Mouse (Mus musculus) adipocyte (in vitro differentiated cells): ENCODE data around the gene Rabgap1l.
A peak's percentile ranks its signal among the peaks of the same experiment; 100 is the strongest.

ENCODE experiments used
- DNase-seq: peaks from one replicate; pipeline ENCODE4 v3.0.0-alpha.2; 2016; ENCODE audit warnings: low spot score

Rabgap1l gene

DNA sequence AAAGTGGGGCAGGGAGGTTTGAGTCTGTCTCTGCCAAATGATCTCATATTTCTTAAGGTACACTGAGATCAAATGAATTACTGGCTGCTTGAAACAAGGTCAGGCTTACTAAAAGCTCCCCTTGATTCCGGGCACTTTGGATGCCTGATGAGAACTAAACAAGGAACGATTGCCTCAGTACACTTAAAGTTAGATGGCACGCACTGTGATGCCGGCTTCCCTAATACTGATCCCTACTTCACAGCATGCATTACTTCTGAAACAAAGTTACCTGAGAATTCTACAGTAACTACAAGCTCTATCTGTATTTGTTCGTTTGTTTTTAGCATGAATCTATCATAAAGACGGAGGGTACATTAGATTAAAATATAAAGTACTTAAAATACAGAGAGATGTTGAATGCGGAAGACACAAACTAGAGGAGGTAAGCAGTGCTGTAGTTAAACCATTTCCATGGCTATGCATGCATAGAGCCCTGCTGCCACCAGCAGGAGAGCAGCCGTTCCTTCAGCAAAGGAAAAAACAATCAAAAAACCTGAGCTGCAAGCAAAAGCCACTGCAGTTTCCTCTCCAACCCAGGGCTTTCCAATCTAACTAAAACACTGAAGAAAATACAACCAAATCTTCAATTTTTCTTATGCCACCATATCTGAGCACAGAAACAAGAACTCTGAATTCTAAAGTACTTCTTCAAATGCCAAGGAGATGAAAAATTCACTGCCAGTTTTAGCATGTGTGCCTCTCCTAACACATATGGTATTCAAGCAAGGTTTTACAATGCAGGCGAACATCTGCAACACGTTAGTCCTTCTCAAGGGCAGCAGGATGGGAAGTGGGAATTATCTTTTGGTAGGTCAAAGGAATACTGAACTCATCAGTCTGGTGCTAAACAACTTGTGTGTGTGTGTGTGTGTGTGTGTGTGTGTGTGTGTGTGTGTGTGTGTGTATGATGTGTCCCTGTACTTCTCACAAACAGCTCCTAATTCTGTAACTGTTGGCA is 415.4 kb downstream of the Rabgap1l start:
- peak; percentile 71 for DNase-seq

DNA sequence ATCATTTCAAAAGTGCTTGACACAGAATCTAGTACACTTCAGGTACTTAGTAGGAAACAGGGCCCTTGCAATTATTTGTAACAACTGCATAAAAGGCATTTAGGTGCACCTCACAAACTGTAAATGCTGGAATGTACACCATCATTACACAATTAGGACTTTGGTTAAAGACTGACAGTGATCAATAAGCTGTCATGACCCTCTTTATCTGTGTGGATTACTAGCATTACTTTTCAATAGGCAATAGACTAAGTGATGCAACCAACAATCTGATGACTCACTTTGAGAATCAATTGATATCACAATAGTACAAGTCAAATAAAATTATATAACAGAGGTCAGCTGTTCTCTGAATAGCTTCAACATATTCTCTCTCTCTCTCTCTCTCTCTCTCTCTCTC is 418.5 kb downstream of the Rabgap1l start:
- DNase-seq, result no peak

DNA sequence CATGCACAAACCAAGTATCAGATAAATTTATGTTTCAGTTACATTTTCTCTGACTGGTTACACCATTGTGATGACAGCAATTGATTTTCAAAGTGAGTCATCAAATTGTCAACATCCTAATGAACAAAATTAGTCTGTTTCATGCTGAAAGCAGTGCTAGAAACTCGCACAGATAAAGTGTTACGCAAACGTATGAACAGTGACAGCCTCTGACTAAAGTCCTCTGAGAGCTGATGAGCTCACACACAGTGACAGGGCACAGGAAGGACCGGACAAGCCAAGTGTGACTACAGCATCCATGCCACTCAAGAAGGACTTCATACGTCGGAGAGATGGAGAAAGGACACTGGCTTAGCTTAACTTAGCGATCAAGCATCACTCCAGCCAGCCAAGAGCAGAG is 419.7 kb downstream of the Rabgap1l start:
- DNase-seq, result peak; percentile 16

DNA sequence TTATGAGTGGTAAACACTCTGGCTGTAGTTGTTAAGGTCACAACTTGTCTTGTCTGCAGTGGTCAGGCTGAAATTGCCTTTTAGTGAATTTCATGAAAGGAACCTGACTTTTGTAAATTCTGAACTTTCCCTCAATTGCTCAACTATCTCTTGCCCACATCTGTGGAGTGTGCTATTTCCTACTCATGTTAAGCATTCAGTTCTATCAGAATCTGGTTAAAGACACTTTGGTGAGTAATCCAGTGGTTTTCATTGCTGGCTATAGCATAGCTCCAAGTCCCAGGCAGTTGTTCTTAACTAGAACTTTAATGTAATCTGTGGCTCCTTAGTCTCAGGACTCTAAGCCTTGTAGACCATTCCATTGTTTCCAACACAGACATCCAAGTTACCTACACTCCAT is 421.3 kb downstream of the Rabgap1l start:
- DNase-seq, result peak; percentile 45

DNA sequence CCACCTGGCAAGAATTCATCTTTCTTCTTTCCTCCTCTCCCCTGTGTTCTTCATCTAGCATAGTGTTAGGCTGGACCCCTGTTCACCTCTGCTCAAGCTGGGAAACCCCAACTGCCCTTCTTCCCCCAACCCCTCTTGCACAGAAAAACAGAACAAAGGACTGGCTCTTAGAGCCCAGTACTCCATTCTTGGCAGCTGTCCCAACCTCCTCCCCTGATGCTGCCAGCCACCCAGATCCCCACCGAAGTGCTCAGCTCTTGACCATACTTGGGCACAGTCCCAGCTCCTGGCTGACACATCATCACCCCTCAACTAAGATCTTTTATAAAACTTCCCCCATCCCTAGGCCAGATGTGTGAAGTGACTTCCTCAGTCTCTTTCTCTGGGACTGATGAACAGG is 422.5 kb downstream of the Rabgap1l start:
- DNase-seq, result peak; percentile 53

DNA sequence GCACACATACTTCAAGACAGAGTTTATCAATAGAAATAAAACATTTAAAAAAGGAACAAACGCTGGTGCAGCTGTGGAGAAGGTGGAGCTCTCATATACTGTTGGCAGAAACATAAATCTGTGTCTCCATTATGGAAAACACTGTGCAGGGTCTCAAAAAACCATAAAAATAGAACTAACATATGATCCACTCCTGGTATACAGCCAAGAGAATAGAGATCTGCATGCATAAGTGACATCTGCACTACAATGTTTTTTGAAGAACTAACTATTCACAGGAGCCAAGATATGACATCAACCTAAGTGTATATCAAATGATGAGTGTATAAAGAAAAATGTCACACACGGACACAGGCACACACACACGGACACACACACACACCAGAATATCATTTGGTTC is 426.4 kb downstream of the Rabgap1l start:
- no peak for DNase-seq

DNA sequence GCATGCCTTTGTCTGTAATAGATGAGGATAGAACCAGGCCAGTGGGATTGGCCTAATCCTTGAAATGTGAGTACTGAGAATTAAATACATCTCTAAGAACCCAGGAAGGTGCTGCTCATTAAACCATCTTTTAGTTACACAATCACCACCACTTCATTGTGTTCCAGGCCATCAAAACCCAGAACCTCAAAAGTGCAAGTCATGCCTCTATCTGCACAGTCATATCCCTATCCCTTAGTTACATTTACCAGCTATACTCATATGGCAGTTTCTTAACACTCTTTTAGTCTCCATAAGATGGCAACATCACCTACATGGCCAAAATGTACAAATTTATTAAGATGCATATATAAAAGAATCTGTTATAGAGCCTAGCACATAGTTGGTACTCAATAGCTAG is 435.7 kb downstream of the Rabgap1l start:
- DNase-seq, result no peak

DNA sequence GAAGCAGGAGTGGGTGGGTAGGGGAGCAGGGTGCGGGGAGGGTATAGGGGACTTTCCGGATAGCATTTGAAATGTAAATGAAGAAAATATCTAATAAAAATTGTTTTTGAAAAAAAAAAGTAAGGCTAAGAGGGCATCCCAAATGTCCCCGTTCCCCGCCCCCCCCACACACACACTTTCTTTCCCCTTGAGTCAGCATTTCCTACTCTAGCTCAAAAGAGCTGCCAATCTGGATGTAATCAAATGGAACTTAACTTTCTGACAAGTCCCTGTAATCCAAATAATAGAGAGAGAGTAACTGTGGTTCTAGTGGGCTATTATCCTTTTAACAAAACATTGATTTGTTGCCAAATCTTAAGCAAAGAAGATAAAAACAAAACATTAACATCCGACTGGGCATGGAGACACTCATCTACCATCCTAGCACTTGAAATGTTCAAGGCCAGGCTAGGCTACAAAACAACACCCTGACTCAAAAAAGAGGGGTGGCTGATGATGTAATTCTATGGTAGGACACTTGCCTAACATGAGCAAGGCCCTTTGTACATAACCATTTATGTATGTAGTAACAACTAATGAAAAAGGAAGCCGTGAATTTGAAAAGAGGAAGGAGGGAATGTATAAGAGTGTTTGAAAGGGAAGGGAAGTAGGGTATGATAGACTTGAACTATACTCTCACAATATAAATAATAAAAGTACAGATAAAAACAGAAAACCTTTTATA is 439.1 kb downstream of the Rabgap1l start:
- DNase-seq, result no peak

DNA sequence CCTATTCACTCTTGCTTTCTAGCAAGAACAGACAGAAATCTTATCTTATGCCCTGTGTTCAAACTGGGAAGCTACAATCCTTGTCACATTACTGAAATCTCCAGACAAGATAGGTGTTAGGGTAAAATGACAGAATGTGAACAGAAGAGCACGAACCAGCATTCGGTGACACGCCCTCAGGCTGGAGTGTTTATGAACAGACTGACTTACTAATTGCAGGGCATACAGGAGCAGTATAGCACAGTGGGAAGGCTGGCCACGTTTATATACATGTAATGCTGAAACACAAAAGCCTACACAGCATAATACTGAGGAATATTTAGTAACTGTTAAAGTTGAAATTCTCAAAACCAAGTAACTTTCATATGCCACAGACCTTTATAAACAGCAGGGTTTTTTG is 440.7 kb downstream of the Rabgap1l start:
- DNase-seq, result no peak

DNA sequence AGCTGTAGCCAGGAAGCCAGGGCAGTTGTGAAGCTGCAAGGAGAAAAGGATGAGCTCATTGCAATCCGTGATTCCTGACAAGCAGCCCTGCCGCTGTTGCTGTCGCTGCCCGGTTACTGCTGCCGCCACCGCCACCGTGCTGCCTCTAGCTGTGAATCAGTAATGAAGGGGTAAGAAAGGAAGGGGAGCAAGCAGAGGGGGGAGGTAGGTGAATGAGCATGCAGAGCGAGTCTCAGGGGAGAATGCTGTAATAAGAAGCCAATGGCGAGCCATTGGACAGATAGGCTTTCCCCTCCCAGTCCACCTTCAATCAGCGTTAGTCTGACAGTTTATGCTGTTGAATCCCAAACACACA is 441.2 kb downstream of the Rabgap1l start:
- DNase-seq, result no peak

DNA sequence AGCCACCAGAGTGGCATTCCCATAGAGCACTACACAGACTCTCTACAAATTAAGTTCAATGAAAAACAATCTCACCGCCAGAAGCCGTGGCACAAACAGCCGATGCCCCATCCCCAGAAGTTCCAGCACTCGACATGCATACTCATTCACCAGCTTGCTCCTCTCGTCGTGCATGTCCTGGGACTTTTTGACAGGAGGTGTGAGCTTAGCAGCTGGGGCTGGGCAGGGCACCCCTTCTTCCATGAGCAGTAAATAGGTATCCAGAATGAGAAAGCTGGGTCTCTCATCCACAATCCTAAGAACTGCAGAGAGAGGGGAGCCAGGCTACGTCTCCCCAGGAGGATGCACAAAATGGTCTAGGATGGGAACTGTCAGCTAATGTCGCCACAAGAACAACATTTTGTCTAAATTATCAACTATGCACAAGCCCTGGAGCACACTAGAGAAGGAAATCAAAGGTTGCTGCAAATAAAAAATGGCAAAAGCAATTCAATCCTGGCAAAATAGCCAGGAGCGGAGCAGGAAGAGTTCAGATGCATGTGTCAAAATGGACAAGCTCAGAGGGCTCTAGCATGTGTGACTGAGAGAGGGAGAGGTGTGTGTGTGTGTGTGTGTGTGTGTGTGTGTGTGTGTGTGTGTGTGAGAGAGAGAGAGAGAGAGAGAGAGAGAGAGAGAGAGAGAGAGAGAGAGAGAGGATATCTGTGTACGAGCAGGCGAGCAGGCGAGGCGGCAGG is 441.7 kb downstream of the Rabgap1l start:
- DNase-seq, result no peak

DNA sequence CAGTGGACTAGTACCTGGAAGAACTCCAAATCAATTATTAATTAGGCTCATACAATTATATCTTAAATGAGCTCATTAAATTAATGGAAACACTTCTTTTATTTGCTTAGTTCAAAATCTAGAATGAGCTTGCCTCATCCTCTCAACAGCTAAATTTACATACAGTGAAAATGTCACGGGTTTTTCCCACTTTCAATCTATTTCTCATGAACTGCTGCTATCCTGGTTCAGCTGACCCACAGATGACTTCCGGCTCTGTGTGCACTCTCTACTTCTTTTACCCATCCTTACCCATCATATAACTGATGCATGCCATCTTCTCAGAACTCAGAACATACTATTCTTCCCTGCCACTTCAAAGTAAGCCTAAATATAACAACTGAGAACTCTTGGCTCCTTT is 452.4 kb downstream of the Rabgap1l start:
- DNase-seq, result no peak

DNA sequence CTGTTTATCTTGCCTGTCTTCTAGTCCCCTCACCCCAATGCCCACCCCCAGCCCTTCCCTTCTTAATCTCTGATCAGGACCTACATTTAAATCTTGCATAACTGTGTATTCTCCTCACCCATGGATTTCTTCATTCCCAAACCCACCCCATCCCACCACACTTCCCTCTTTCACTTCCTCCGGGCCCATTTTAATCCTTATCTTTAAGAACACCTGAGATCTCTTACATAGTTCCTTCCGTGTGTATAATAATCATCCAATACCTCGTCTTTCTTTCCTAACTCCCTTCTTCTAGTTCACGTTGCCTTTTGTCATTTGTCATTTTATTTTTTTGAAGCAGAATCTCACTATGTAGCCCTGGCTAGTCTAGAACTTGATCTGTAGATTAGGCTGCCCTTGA is 453.6 kb downstream of the Rabgap1l start:
- DNase-seq, result no peak

DNA sequence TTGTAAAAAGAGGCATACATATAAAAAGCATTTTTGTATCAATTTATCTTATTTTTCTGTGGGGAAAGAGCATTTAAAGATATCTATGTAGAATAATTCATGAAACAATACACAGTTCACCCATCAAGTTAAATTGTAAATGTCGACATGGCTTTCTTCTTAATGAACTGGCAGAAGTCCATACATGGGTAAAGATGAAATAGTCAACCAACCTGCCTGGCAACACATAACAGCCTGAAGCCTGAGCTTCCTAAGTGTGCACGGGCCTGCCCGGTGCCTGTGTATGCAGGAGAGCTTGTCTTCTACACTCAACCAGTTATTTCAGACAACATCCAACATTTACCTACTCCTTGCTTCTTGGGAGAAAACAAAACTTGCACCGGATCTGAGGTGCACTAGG is 458.2 kb downstream of the Rabgap1l start:
- no peak for DNase-seq

DNA sequence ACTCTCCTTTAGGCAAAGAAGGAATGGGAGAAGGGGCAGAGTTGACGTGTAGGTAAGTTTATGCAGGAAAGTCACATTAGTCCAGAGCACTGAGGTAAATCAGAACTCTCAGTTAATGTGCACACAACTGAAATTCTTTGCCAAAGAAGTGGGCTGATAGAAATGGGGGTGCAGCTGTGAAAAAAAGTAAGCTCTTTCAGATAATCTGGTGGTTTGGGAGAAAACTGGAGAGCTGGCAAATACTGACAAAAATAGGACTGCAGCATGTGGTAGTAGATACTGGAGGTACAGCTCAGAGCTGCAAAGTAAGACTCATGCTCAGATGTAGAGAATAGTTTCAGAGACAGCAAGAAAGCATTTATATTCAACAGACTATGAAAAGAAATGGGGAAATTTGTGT is 462.2 kb downstream of the Rabgap1l start:
- no peak for DNase-seq

DNA sequence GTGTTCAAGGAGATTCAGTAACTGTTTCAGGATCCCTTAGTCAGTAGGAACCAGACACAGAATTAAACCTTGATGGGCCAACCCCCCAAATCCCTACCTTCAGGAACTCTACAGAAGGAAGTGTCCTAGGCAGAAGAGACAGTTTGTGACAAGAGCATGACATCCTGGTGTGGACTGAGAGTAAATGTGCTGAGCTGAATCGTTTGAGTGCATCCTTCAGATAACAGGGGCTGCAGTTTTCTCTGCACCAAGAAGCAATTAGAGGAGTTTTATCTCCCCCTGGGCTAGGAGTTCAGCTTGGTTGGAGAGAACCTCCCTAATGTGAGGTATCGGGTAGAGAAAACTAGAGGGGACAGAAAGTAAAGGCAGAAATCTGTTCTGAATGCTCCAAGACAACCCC is 462.8 kb downstream of the Rabgap1l start:
- no peak for DNase-seq

DNA sequence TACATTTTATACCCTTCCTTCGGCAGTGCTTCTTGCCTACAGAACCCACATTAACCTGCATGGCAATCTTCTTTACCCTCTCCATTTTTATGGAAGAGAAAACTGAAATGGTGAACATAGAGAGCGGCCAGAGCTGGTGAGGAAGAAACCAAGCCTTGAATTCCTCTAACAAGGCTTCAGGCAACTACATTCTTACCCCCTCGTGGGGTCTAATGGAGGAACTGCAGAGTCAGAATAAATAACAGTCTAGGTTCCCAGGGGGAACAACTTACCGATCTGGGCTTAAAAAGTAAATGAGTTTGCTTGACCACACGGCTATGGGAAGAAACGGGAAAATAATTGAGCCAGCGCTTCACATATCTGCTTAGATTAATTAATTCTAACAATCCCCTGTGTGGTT is 463.2 kb downstream of the Rabgap1l start:
- DNase-seq, result no peak

DNA sequence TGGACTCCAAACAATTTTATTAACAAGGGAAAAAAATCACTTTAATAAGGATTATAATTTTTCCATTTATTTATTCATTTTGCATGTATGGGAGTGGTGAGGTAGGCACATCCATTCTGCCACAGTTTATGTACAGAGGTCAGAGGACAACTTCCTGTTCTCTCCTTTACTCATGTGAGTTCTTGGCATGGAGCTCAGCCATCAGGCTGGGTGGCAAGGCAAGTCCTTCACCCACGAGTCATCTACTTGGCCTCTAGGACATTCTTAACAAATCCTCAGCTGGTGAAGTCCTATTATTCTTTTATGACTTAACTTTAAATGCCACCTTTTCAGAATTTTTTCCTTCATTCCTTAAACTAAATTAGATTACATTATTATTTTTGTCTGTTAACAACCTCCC is 465.5 kb downstream of the Rabgap1l start:
- DNase-seq, result peak; percentile 8

DNA sequence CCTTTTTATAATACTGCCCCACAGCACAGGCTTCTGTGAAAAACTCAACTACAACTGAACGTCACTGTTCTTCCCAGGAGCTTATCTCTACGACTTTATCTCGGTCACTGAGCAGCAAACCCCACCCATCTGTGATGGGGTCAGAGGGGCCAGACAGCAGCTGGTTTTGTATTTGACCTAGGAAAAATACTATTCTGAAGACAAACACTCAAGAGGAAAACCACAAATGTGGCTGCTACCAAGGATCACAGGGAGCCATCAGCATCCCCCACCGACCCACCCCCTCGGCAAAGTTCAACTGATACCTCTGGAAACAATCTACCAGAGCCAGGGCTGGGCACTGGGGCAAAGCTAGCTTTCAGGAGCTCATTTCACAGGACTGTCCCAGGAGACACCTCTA is 467.5 kb downstream of the Rabgap1l start:
- DNase-seq, result no peak

DNA sequence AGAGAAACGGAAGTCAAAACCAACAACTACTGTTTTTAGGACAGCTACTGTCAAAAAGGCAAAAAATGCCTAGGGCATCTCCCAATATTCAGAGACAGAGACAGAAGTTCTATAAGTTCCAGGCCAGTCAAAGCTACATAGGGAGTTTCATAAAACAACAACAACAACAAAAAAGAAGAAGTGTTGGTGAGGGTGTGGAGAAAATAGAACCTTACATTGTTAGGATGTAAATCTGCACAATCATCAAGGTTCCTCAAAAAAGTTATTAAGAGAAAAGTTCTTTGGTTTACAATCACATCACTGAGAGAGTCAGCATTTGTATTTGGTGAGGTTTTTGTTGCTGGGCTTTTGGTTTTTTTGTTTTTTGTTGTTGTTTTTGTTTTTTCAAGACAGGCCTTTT is 472.3 kb downstream of the Rabgap1l start:
- DNase-seq, result no peak

DNA sequence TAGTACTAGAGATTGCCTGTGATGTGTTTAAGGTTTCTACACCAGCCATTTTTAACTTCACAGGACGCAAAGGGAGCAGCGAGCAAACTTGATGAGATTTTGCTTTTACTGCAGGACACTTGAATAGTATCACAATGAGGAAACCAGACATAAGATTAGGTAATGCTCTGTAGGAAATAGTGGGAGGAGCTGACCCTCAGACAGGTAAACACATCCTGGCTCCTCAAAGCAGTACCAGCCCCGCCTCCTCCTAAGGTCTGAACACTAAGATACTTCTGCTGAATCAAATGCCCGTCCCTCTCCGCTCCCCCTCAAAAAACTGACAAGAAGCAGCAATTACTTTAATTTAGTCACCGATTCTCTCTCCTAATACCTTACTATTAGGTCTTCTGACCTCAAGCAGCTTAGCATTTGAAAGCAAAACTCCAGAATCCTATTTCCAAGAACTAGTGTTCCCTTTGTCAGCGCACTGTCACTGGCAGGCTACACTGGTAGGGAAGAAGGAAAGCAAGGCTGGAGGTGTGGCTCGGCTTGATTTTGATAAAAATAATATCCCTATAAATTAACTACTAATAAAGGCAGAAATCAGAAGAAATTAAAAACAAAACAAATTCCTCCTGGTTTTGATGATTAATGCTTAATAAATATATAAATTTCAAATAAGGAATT is 474.8 kb downstream of the Rabgap1l start:
- DNase-seq, result no peak

DNA sequence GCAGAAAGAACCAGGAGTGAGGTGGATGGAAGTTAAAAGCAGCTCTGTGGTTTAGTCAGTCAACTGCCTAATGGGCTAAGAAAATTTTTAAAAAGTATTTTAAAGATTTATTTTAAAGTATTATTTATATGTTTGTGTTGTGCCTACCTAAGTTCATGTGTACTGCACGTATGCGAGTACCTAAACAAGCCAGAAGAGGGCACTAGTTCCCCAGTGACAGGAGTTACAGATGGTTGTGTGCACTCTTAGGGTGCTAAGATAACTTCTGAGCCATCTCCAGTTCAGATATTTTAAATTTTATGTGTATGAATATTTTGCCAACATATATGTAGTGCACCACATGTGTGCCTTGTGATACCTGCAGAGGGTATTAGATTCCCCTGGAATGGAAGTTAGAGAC is 476.8 kb downstream of the Rabgap1l start:
- DNase-seq, result no peak
